Mouse (Mus musculus): ENCODE measurements around the gene Hoxd10.

Hoxd10 gene

GRCm38 (mm10) chr2:74667191-74667841 lies 24.4 kb upstream of the Hoxd10 start:
- DNase-seq = no peak

GRCm38 (mm10) chr2:74667842-74668357 lies 23.8 kb upstream of the Hoxd10 start, which contains the start of gene Hoxd13:
Hoxd13 (plus strand) TSS chr2:74668310.
- no peak for DNase-seq

GRCm38 (mm10) chr2:74668370-74669229 lies 23.1 kb upstream of the Hoxd10 start:
- no peak for DNase-seq

GRCm38 (mm10) chr2:74669230-74669578 lies 22.5 kb upstream of the Hoxd10 start:
- DNase-seq = no peak

- DNase-seq = no peak
These were observed 22.0 kb upstream of the Hoxd10 start for GRCm38 (mm10) chr2:74669650-74670235.

GRCm38 (mm10) chr2:74670632-74671188 lies 21.0 kb upstream of the Hoxd10 start:
- no peak for DNase-seq

- no peak for DNase-seq
These were observed 19.9 kb upstream of the Hoxd10 start for GRCm38 (mm10) chr2:74671847-74672246.

- no peak for DNase-seq
These were observed 19.0 kb upstream of the Hoxd10 start for GRCm38 (mm10) chr2:74672481-74673362.

GRCm38 (mm10) chr2:74673835-74674425 lies 17.8 kb upstream of the Hoxd10 start:
- no peak for DNase-seq

- no peak for DNase-seq
These were observed 16.7 kb upstream of the Hoxd10 start, which contains the start of gene Hoxd12 for GRCm38 (mm10) chr2:74674881-74675665. Hoxd12 (plus strand) TSS chr2:74675013.

GRCm38 (mm10) chr2:74675666-74676282 lies 15.9 kb upstream of the Hoxd10 start:
- DNase-seq = no peak

- no peak for DNase-seq
These were observed 15.2 kb upstream of the Hoxd10 start for GRCm38 (mm10) chr2:74676376-74677052.

GRCm38 (mm10) chr2:74677106-74677505 lies 14.6 kb upstream of the Hoxd10 start:
- DNase-seq = no peak

GRCm38 (mm10) chr2:74678891-74679595 lies 12.7 kb upstream of the Hoxd10 start, which contains the start of gene Hoxd11:
Hoxd11 (plus strand) TSS chr2:74679557.
- DNase-seq = no peak

GRCm38 (mm10) chr2:74679596-74679971 lies 12.1 kb upstream of the Hoxd10 start:
- no peak for DNase-seq

GRCm38 (mm10) chr2:74679980-74680379 lies 11.7 kb upstream of the Hoxd10 start:
- no peak for DNase-seq

GRCm38 (mm10) chr2:74680561-74681398 lies 10.9 kb upstream of the Hoxd10 start:
- no peak for DNase-seq

All from cerebellum, adult 8-10 months (tissue).